Mouse (Mus musculus): ENCODE measurements around the gene Mcf2l. TPM values are rescaled to one million over a fixed set of nuclear protein-coding genes. Genes with fewer than 3 reads are reported as not detected.

The Mcf2l gene
- total RNA-seq, 2 experiments from 2014 or later = 225 to 238 TPM

- no peak for TF ChIP-seq CTCF (conservative IDR thresholded peaks at IDR 0.05)
- Histone ChIP-seq H3K27ac (no peak overlapping the region), H3K4me3 (no peak overlapping the region)
- no peak for DNase-seq (ENCODE audit: low spot score in 2 of 2)
These were observed 183.7 kb downstream of the Mcf2l start for GRCm38 (mm10) chr8:13057351-13057750.

GRCm38 (mm10) chr8:13060441-13061150 is 187.0 kb downstream of the Mcf2l start, which contains the start of gene Proz:
Proz (plus strand) TSS chr8:13060914.
- no peak for TF ChIP-seq CTCF (conservative IDR thresholded peaks at IDR 0.05)
- Histone ChIP-seq H3K27ac (no peak within 1 kb of the TSS), H3K4me3 (no peak within 1 kb of the TSS)
- DNase-seq (ENCODE audit: low spot score in 2 of 2) = no peak

- no peak for TF ChIP-seq CTCF (conservative IDR thresholded peaks at IDR 0.05)
- DNase-seq (ENCODE audit: low spot score in 2 of 2) = no peak
- Histone ChIP-seq H3K27ac (no peak overlapping the region), H3K4me3 (no peak overlapping the region)
These were observed 189.5 kb downstream of the Mcf2l start for GRCm38 (mm10) chr8:13063112-13063511.

Small RNA genes lying within 50 kb of the gene (microRNA-seq; reads per million reads assigned to microRNA genes)
- 0 to 0.37 reads per million in 2 experiments for gene Gm38671

Other genes with a start within 250 kb of the Mcf2l start
- gene Tubgcp3, start 201.6 kb upstream of the Mcf2l start, total RNA-seq (2021) = 10 to 100 TPM; 35.7 to 37.4 TPM
- gene Atp11a, start 116.8 kb upstream of the Mcf2l start, total RNA-seq (2021) = 10 to 100 TPM; 51.3 to 66.1 TPM
- under 1 TPM in 1 of 2 experiments, not detected in 1; 0.20 TPM for gene F7, start 152.2 kb downstream of the Mcf2l start, total RNA-seq (2021)
- gene F10, start 163.5 kb downstream of the Mcf2l start, total RNA-seq (2021) = not detected
- not detected for gene Proz, start 187.1 kb downstream of the Mcf2l start, total RNA-seq (2021)
- 10 to 100 TPM; 28.2 to 30.7 TPM for gene Pcid2, start 231.7 kb downstream of the Mcf2l start, total RNA-seq (2021)
- 10 to 100 TPM; 60.1 to 60.8 TPM for gene Cul4a, start 231.8 kb downstream of the Mcf2l start, total RNA-seq (2021)